Mouse (Mus musculus) forebrain, embryonic 10.5 days (tissue): ENCODE data around the gene Syt2. TPM values are rescaled to one million over a fixed set of nuclear protein-coding genes. Genes with fewer than 3 reads are reported as not detected.

Source experiments
- DNase-seq: peaks from one replicate; pipeline ENCODE4 v3.0.0-alpha.2; 2017; ENCODE audit warnings: low spot score; ENCODE audit errors: extremely low spot score
- H3K27ac ChIP-seq: fragments of 300-500 bp; sonication (generic); 2 replicates; pipeline ENCODE4 v1.5.1; 2016; ENCODE audit warnings: mild to moderate bottlenecking
- H3K27me3 ChIP-seq: fragments of 300-500 bp; sonication (generic); 2 replicates; pipeline ENCODE4 v1.6.1; 2016; ENCODE audit warnings: mild to moderate bottlenecking; ENCODE audit not compliant: poor library complexity, severe bottlenecking
- H3K36me3 ChIP-seq: fragments of 300-500 bp; sonication (generic); replicated peaks from 2 replicates; pipeline ENCODE4 v1.6.1; 2016; ENCODE audit warnings: mild to moderate bottlenecking, moderate library complexity
- H3K4me1 ChIP-seq: fragments of 300-500 bp; sonication (generic); 2 replicates; pipeline ENCODE4 v1.6.1; 2016
- H3K4me3 ChIP-seq: fragments of 300-500 bp; sonication (generic); 2 replicates; pipeline ENCODE4 v1.5.1; 2016; ENCODE audit warnings: mild to moderate bottlenecking, moderate library complexity
- H3K9me3 ChIP-seq: fragments of 300-500 bp; sonication (generic); 2 replicates; pipeline ENCODE4 v1.6.1; 2016; ENCODE audit warnings: mild to moderate bottlenecking, moderate library complexity
- WGBS: fragments of 180-500 bp; shearing (Covaris S2); methylation state at CpG from one replicate; pipeline ENCODE4 v1.1.7; 2016; 5-methylcytosine and 5-hydroxymethylcytosine counted together
- polyA plus RNA-seq: library from polyadenylated mRNA; unstranded; fragments of >200 nt; fragmentation: Nextera tagmentation; extraction: Ambion mirVana; gene quantifications from 2 replicates; pipeline ENCODE4 v1.2.1, GENCODE M21; 2016

The Syt2 gene
- polyA plus RNA-seq, 1 experiment from 2014 or later, result 0.95 TPM

GRCm38 (mm10) chr1:134698486-134698885, 52.0 kb downstream of the Syt2 start:
- no peak overlapping the region for H3K27ac ChIP-seq
- peaks cover 31% of the 10 kb centered on the region for H3K4me1 ChIP-seq
- 76% methylated on average over 5 of the region's 5 CpGs for WGBS
- no peak for DNase-seq
- no peaks in the 10 kb centered on the region for H3K36me3 ChIP-seq
- H3K4me3 ChIP-seq, result no peak overlapping the region
- peaks cover 41% of the 10 kb centered on the region for H3K27me3 ChIP-seq
- no peaks in the 10 kb centered on the region for H3K9me3 ChIP-seq

DNA sequence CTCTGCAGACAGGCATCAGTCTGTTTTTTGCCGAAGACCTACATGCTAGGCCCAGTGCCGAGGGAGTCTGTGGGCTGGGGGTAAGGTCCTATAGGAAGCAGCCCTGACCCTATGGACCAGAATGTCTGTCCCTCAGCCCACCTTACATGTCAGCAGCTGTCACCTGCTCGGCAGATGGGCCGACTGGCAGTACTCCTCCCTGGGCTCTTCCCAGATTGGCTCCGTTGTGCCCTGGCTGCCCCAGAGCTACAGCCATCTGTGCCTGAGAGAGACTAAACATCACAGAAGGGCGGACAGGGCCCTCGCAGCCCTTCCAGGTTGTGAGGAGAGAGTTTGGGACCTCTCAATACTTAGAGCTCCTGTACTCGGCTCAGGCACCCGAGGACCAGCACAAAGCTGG, 52.9 kb downstream of the Syt2 start:
- WGBS, result 72% methylated on average over 9 of the region's 9 CpGs
- H3K4me3 ChIP-seq, result no peak overlapping the region
- peaks cover 36% of the 10 kb centered on the region for H3K4me1 ChIP-seq
- no peaks in the 10 kb centered on the region for H3K9me3 ChIP-seq
- H3K36me3 ChIP-seq, result no peaks in the 10 kb centered on the region
- H3K27ac ChIP-seq, result no peak overlapping the region
- peaks cover 50% of the 10 kb centered on the region for H3K27me3 ChIP-seq
- DNase-seq, result no peak

DNA sequence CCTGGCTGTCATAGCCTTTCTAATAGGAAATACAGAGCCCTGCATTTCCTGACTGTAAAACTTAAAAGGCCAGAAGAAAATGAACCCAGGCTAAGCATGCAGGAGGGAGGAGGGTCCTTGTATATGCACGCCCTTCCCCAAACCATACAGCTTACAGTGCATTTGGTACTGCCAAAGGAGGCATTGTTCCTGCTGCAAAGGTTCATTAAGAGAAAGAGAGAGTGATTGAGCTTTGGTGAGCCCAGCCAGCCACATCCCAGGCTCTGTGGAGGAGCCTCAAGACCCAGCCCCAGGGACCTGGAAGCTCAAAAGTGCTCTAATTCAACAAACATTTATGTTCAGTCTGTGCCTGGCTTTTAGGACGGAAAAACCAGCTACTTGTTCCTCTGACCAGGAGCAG, 53.7 kb downstream of the Syt2 start:
- no peak for DNase-seq
- H3K27ac ChIP-seq, result 0 out of 2 replicates have a peak overlapping the region, but pooled peaks have one; percentile 25
- WGBS, result 45% methylated on average over 2 of the region's 2 CpGs
- no peaks in the 10 kb centered on the region for H3K9me3 ChIP-seq
- H3K27me3 ChIP-seq, result peaks cover 58% of the 10 kb centered on the region
- H3K4me1 ChIP-seq, result peaks cover 41% of the 10 kb centered on the region
- no peak overlapping the region for H3K4me3 ChIP-seq
- H3K36me3 ChIP-seq, result no peaks in the 10 kb centered on the region

DNA sequence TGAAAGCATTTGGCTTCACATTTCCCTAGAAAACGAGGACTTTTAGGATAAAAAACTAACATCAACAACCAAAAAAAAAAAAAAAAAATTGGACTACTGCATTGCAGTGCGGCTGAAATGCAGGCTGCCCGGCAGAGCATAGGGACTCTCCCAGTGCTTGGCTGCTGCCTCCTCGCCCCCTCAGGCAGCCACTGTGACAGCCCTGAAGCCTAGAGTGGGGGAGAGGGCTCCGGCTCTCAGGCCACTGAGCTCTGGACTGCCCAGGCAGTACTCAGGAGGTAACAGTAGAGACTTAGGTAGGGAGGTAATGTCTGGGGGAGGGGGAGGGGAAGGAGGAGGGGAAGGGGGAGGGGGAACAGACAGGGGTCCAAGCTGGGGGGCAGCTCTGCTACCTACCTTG, 54.2 kb downstream of the Syt2 start:
- Histone ChIP-seq H3K36me3 (no peaks in the 10 kb centered on the region), H3K4me3 (no peak overlapping the region), H3K9me3 (no peaks in the 10 kb centered on the region), H3K27ac (no peak overlapping the region), H3K4me1 (peaks cover 41% of the 10 kb centered on the region), H3K27me3 (peaks cover 63% of the 10 kb centered on the region)
- 32% methylated on average over 5 of the region's 5 CpGs for WGBS
- DNase-seq, result no peak

GRCm38 (mm10) chr1:134701191-134701590, 54.7 kb downstream of the Syt2 start:
- Histone ChIP-seq H3K9me3 (no peaks in the 10 kb centered on the region), H3K27ac (no peak overlapping the region), H3K4me1 (peaks cover 46% of the 10 kb centered on the region), H3K27me3 (peaks cover 68% of the 10 kb centered on the region), H3K4me3 (no peak overlapping the region), H3K36me3 (no peaks in the 10 kb centered on the region)
- no peak for DNase-seq
- WGBS, result 17% methylated on average over 6 of the region's 6 CpGs

DNA sequence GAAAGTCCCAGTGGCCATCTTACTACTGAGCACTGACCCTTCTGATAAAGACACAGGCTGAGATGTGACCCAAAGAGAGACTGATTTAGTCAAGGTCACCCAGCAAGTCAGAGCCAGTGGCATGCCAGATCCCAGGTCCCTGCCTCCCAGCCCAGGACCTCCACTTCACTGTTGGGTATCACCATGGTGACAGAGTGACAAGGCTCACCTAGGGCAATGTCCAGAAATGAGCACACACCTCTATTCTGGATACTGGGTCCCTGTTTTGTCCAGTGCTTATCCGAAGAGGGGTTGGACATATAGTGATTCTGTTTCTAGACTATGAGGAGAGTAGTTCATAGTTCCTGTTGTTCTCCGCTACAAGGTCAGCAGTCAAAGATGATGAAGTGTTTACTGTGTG, 56.8 kb downstream of the Syt2 start:
- Histone ChIP-seq H3K27me3 (peaks cover 88% of the 10 kb centered on the region), H3K9me3 (no peaks in the 10 kb centered on the region), H3K4me3 (no peak overlapping the region), H3K4me1 (peaks cover 55% of the 10 kb centered on the region), H3K27ac (no peak overlapping the region), H3K36me3 (no peaks in the 10 kb centered on the region)
- no peak for DNase-seq
- WGBS, result 92% methylated on average over 2 of the region's 2 CpGs

DNA sequence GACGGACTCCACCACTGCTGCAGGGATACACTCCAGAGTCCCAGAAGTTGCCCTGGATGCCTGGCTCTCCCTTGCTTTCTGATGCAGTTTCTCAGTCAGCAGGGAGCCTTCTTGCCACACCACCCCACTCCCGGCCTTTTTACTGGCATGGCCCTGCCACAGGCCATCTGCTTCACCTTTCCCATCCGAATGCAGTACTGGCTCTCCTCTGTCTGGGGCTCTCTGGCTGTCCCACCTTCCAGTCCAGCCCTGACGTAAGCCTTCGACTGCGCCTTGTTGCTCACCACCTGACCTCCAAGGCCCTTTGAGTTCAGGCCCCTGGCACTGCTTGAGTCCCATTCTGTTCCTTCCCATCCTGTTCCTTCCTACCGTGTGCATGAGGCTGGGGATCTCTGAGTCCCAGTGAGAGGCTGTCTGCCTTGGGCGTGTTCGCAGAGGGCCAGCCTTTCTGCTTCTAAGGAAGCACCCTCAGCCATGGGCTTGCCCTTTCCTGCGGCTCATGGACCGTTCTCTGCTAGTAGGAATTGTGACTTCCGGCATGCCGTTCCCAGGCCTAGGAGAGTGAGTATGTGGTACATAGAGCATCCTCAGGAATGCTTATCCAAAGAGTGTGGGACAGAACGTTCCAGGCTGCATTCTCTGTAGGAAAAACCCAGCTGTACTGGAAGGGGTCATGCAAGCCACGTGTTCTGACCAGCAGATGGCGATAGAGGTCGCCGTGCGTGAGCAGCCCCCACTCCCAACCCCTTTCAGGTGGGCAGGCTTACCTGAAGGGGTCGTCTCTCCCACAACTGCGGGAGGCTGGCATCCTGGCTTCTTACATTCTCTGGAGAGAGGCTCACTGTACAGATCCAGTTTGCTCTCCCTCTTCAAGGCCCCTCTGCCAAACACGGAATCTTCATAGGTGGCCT, 58.2 kb downstream of the Syt2 start:
- Histone ChIP-seq H3K4me1 (peaks cover 62% of the 10 kb centered on the region), H3K27me3 (peaks cover 97% of the 10 kb centered on the region)
- 35% methylated on average over 22 of the region's 22 CpGs for WGBS

GRCm38 (mm10) chr1:134706549-134706948, 60.1 kb downstream of the Syt2 start:
- Histone ChIP-seq H3K4me1 (peaks cover 63% of the 10 kb centered on the region), H3K9me3 (no peaks in the 10 kb centered on the region), H3K27ac (no peak overlapping the region), H3K27me3 (peaks cover 98% of the 10 kb centered on the region), H3K4me3 (no peak overlapping the region), H3K36me3 (no peaks in the 10 kb centered on the region)
- DNase-seq, result no peak
- WGBS, result 34% methylated on average over 2 of the region's 2 CpGs

More for the DNA sequence above, 58.2 kb downstream of the Syt2 start:
- Histone ChIP-seq H3K9me3 (no peaks in the 10 kb centered on the region), H3K36me3 (no peaks in the 10 kb centered on the region), H3K4me3 (no peak overlapping the region), H3K27ac (peak overlapping the region; percentile 7; the same call in 1 of the 2 replicates)
- no peak for DNase-seq

DNA sequence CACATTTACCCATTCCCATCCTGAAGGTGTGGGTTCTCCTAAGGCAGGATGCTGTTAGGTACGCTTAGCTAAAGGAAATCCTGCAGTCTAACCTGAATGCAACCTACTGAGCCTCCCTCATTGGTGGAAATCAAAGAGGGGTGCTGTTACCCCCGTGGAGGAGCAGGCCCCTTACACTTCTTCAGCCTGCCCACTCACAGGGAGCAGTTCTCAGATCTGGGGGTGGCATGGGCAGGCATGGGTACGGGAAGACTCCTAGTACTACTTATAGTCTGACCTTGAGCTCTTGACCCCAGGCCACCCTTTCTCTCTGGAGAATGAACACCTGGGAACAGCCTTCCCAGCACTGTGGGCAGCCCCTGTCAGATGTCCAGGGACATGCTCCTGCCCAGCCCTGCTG, 61.0 kb downstream of the Syt2 start:
- Histone ChIP-seq H3K4me1 (peaks cover 68% of the 10 kb centered on the region), H3K36me3 (no peaks in the 10 kb centered on the region), H3K9me3 (no peaks in the 10 kb centered on the region), H3K4me3 (no peak overlapping the region), H3K27ac (no peak overlapping the region), H3K27me3 (peaks cover 99% of the 10 kb centered on the region)
- DNase-seq, result no peak
- 72% methylated on average over 3 of the region's 3 CpGs for WGBS

DNA sequence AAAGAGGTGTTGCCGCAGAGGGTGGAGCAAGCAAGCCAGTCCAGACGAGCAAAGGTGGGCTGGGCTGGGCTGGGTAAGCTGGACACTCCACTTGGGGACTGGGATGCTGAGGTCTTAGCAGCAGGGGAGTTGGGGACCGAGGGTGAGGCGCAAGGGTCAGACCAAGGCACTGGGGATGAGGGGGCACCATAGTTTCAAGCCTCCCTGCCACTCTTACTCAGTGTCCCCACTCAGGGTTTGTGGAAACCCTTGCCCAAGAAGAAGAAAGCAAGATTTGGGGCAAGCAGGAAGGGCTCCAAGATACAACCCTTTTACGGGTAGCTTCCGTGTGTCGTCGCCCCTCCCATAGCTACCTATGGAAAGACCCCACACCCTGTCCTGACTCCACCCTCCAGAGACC, 61.8 kb downstream of the Syt2 start:
- 7% methylated on average over 8 of the region's 8 CpGs for whole genome bisulfite sequencing
- DNase-seq, result no peak
- H3K27me3 ChIP-seq, result peaks cover 100% of the 10 kb centered on the region
- H3K9me3 ChIP-seq, result no peaks in the 10 kb centered on the region
- no peaks in the 10 kb centered on the region for H3K36me3 ChIP-seq
- peaks cover 69% of the 10 kb centered on the region for H3K4me1 ChIP-seq
- peak overlapping the region; percentile 70 for H3K4me3 ChIP-seq
- peak overlapping the region; percentile 87 for H3K27ac ChIP-seq

- Histone ChIP-seq H3K27me3 (peaks cover 100% of the 10 kb centered on the region), H3K9me3 (no peaks in the 10 kb centered on the region), H3K27ac (peak overlapping the region; percentile 87), H3K4me1 (peaks cover 72% of the 10 kb centered on the region), H3K4me3 (peak overlapping the region; percentile 70), H3K36me3 (no peaks in the 10 kb centered on the region)
- under 1% methylated on average over 46 of the region's 46 CpGs for WGBS
- DNase-seq, result peak; percentile 69
These were observed 62.4 kb downstream of the Syt2 start for GRCm38 (mm10) chr1:134708801-134709385.

DNA sequence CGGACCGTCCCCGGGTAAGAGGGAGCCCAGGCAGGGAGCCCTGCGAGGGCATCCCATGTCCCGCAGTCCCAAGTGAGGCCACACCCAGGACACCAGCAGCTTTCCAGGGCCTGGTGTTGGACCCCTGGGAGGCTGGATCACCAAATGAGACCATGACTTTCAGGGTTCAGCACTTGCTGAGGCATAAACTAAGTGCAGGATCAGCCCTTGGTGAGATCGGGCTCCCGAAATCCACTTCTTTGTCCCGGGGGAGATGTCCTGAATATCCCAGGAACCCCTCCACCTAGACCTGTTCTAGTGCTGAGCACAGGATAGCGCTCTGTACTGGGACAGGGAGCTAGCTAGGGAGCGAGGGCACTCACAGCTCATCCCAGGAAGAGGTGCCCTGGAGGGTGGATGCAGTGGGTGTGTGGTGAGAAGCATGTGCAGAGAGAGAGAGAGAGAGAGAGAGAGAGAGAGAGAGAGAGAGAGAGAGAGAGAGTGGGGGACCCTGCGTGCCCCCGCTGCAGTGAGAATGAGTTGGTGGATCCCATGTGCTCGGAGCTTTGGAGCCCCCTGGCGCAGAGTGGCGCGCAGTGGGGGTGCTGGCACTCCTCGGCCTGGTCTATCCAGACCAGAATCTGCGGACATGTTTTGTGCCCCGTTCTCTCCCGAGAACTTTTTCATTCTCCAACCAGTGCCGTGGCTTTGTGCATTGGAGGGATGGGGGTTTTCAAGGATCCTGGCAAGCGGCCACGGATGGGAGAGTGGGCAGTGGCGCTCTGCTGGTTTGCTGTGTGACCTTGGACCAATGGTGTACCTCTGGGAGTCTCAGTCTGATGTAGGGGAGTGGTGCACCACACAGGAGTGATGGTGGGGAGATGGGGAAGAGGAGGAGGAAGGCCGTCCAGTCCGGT, 63.2 kb downstream of the Syt2 start:
- Histone ChIP-seq H3K4me1 (peaks cover 74% of the 10 kb centered on the region), H3K27me3 (peaks cover 100% of the 10 kb centered on the region), H3K4me3 (peak overlapping the region; percentile 70), H3K27ac (peak overlapping the region; percentile 87), H3K9me3 (no peaks in the 10 kb centered on the region), H3K36me3 (no peaks in the 10 kb centered on the region)
- 9% methylated on average over 26 of the region's 26 CpGs for WGBS
- no peak for DNase-seq
